Mouse (Mus musculus): ENCODE results near the gene Actr3.

Gene Actr3

GRCm38 (mm10) chr1:125350843-125351242 is 84.7 kb downstream of the Actr3 start:
- no peak for DNase-seq

DNA sequence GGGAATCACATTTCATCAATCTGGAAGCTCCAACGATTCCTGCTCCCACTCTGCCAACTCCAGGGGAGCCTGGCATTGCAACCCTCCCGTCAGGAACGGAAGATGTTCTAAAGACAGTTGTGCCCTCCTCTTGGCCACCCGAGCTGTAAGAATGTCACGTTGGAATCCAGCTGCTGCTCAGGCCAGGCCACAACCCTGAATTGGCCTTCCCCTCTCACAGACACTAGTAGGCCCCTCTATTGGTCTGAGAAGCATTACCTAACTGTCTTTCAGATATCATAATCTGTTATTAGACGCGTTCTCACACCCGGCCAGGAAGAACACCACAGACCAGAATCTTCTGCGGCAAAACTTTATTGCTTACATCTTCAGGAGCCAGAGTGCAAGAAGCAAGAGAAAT is 89.7 kb downstream of the Actr3 start:
- DNase-seq, result no peak

- DNase-seq, result no peak
These were observed 90.1 kb downstream of the Actr3 start for GRCm38 (mm10) chr1:125345448-125345847.

GRCm38 (mm10) chr1:125343105-125343504 is 92.4 kb downstream of the Actr3 start:
- no peak for DNase-seq

Measured in lung, postnatal 10 days (tissue).